Mouse (Mus musculus) ES-E14 (cell line): ENCODE measurements around the gene 1700012B07Rik.

Source experiments
- CHD2 ChIP-seq: IDR thresholded peaks from 2 replicates; pipeline ENCODE4 v1.6.1; 2014; ENCODE audit warnings: mild to moderate bottlenecking, low read depth, low read length, inconsistent platforms
- HCFC1 ChIP-seq: IDR thresholded peaks from 2 replicates; pipeline ENCODE4 v1.6.1; 2012; ENCODE audit warnings: low read length, inconsistent platforms, borderline replicate concordance; ENCODE audit not compliant: insufficient read depth
- MAFK ChIP-seq: IDR thresholded peaks from 2 replicates; pipeline ENCODE4 v1.6.1; 2014; ENCODE audit warnings: mild to moderate bottlenecking, low read depth, low read length, inconsistent platforms; ENCODE audit not compliant: insufficient read depth
- ZC3H11A ChIP-seq: IDR thresholded peaks from 2 replicates; pipeline ENCODE4 v1.6.1; 2012; ENCODE audit warnings: low read depth, mild to moderate bottlenecking, inconsistent platforms, low read length, borderline replicate concordance
- ZNF384 ChIP-seq: IDR thresholded peaks from 2 replicates; pipeline ENCODE4 v1.6.1; 2012; ENCODE audit warnings: low read depth, low read length, inconsistent platforms

- no peak for TF ChIP-seq HCFC1
- TF ChIP-seq CHD2: no peak
- TF ChIP-seq ZNF384: no peak
- no peak for TF ChIP-seq MAFK
- no peak for TF ChIP-seq ZC3H11A
Observed at GRCm38 (mm10) chr11:109827946-109828345, at the start of gene 1700012B07Rik.
